Mouse (Mus musculus): ENCODE measurements at regions not wholly inside any gene's neighbourhood (a gene's known extent, or its start where the extent isn't known, plus 50 kb on each side); places are given as distances from the start of the nearest gene placed in this dataset.

DNA sequence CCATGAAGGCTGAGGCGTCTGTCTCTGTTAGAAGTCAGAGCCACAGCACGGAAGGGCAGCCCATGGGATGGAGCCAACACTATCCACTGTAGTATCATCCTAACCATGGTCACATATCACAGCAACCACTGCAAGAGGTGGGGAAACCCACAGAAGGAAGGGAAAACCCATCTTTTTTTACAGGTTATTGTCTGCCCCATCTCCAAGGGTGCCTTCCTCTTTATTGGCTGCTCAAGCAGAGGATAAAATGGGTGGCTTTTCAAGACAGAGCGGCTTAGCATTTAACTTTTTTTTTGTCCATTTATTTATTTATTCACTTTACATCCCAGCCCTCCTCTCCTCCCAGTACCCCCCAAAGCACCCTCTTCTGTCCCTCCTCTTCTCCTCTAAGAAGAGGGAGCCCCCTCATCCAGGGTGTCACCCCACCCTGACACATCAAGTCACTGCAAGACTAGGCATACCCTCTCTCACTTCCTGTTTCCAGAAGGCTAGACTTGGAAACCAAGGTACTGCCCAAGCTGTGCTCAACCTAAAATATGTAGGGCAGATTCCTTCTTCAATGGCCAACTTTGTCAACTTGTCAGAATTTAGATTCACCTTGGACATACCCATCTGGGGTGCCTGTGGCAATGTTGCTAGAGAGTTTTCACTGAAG lies 51.1 kb upstream of the Egr2 start:
- Histone ChIP-seq H3K9me3 (replicated peaks) (0 out of 2 replicates have a peak, but pooled peaks cover 4% of the 10 kb centered on the region), H3K4me3 (replicated peaks) (no peak overlapping the region), H3K36me3 (no peaks in the 10 kb centered on the region), H3K27ac (replicated peaks) (no peak overlapping the region), H3K9ac (no peak overlapping the region), H3K4me1 (no peaks in the 10 kb centered on the region), H3K4me2 (replicated peaks) (no peak overlapping the region), H3K27me3 (no peaks in the 10 kb centered on the region)
- 78% methylated on average over 3 of the region's 3 CpGs for WGBS
- no peak for ATAC-seq (ENCODE audit: insufficient number of reproducible peaks, low FRiP score, low TSS enrichment, low read depth)
